7 mouse cellular contexts compared by ENCODE assay signal in the genomic region with DNA sequence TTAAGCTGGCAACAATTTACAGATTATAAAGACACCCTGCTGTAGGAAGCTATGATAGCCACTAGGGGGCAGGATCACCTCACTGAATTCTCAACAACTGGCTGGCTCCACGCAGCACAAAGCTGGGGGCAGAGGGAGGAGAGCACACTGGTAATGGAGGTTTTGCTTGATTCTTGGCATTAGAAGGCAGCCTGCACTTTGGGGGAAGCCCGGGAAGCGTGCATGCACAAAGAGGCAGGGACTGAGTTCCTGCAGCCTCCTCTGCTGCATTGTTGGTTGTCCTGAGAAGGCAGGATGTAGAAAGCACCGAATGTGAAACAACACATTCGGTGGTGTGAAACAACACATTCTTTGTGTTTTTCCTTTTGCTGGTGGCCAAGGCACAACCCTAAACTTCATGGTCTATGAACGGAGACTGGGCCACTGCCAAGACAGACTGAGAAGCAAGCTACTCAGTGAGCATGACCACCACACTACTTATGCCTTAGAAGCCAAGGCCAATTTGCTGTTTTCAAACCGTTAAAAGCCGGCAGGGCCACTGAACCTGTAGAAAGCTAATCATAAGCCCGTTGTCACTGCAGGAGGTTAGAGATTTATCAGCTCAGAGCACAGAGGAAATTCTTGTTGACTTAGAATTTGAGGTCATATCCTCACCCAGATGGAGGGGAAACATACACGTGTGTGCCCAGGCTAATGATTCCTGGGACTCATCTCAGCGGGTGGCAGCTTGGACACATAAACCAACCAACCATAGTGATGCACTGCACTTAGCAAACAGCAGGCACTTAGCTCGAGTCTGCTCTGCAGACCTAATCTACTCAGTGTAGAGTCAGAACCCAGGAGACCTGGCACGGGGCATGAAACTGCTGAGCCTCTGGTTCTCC.
DNase-seq lines count a peak whose midpoint lies in the region.

No protein-coding gene starts in this region.

- intact Hi-C loops in gastrocnemius, postnatal 14 days (cut with DNase I; ENCODE audit: low total_unique reads): loop anchor here (5.0 to 10.0 kb wide), 2 partner anchors 98 to 440 kb away; no protein-coding TSS in a partner anchor

- DNase-seq in adrenal gland, postnatal 14 days: peak; percentile 85
- DNase-seq in embryo, embryonic 10.5 days (ENCODE audit: low spot score): peak; percentile 88
- peak; percentile 65 for DNase-seq in gastrocnemius, postnatal 14 days
- DNase-seq in induced T-regulatory cell, adult 2 months (ENCODE audit: low read depth): peak; percentile 51
- DNase-seq in left cerebral cortex, adult 8-10 months (ENCODE audit: low spot score in 2 of 2): peak; percentile 52 to 54
- peak; percentile 83 for DNase-seq in mesoderm, embryonic 11.5 days (ENCODE audit: low read depth, low spot score)
- peak; percentile 64 for DNase-seq in right cerebral cortex, postnatal 25 days

Comparison
In these comparisons a context has a peak if more than half of its experiments do, and no peak if none do; other contexts are left out.
1. Peak in every context shown above with its lines: DNase-seq.